ENCODE assay signal across 16 mouse cellular contexts in the genomic region with DNA sequence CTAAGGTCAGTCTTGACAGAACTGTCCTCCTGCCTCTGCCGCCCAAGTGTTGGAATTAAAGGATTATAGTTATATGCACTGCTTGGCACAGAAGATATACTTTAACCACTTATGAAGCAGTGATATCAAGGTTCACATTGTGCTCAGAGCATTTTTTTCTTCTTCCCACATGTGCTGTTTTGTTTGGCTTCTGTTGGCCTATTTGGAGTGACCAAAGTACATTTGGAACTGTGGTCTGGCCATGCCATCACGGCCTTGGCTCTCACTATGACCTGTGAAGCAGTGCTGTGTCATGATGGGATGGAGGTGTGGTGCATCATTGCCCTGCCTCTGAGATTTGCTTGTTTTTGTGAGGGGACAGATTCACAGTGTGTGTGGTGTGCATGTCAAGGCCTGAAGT. TPM values are rescaled to one million over a fixed set of nuclear protein-coding genes. Genes with fewer than 3 reads are reported as not detected.
DNase-seq lines count a peak whose midpoint lies in the region; ATAC-seq and TF ChIP-seq lines count a peak whose summit lies in the region.
"Had no signal": no experiment of that assay in that cellular context is flagged by ENCODE, and none has a peak within 500 bp of the region (broad histone marks: within the 10 kb centered on the region; RNA-seq: fewer than 3 reads in every experiment).

No protein-coding gene starts in this region.

- H3K4me2 ChIP-seq in kidney, embryonic 15.5 days, result no peak overlapping the region
- H3K4me2 ChIP-seq in midbrain, embryonic 13.5 days (replicated peaks), result no peak overlapping the region
- H3K4me2 ChIP-seq: forebrain, embryonic 12.5 days; midbrain, embryonic 11.5 days had no signal

- H3K9me3 ChIP-seq in kidney, embryonic 15.5 days (replicated peaks), result no peaks in the 10 kb centered on the region
- H3K9me3 ChIP-seq in midbrain, embryonic 13.5 days, result no peaks in the 10 kb centered on the region
- H3K9me3 ChIP-seq: embryonic facial prominence, embryonic 10.5 days; forebrain, embryonic 12.5 days had no signal

- no peak overlapping the region for H3K9ac ChIP-seq in kidney, embryonic 15.5 days
- H3K9ac ChIP-seq in midbrain, embryonic 13.5 days (replicated peaks), result no peak overlapping the region
- H3K9ac ChIP-seq: forebrain, embryonic 12.5 days had no signal

- H3K27ac ChIP-seq in gastrocnemius, adult 2 months, result peak overlapping the region; percentile 24; the same call in 1 of the 2 replicates
- H3K27ac ChIP-seq in kidney, embryonic 15.5 days, result no peak overlapping the region
- no peak overlapping the region for H3K27ac ChIP-seq in midbrain, embryonic 13.5 days
- H3K27ac ChIP-seq: embryonic facial prominence, embryonic 10.5 days; forebrain, embryonic 12.5 days; hindbrain, postnatal 0 days had no signal

- TF ChIP-seq CTCF in gastrocnemius, adult 2 months (IDR thresholded peaks at IDR 0.05), result no peak

- intact Hi-C loops in gastrocnemius, adult 2 months (cut with DNase I), result no loop called here

- H3K4me1 ChIP-seq in kidney, embryonic 15.5 days, result peaks cover 3% of the 10 kb centered on the region; the same call in 1 of the 2 replicates
- H3K4me1 ChIP-seq in midbrain, embryonic 13.5 days (replicated peaks), result 0 out of 2 replicates have a peak, but pooled peaks cover 3% of the 10 kb centered on the region
- H3K4me1 ChIP-seq: forebrain, embryonic 12.5 days had no signal

- no peaks in the 10 kb centered on the region for H3K27me3 ChIP-seq in kidney, embryonic 15.5 days
- no peaks in the 10 kb centered on the region for H3K27me3 ChIP-seq in midbrain, embryonic 13.5 days
- H3K27me3 ChIP-seq: forebrain, embryonic 12.5 days had no signal

- H3K4me3 ChIP-seq in gastrocnemius, adult 2 months, result no peak overlapping the region
- H3K4me3 ChIP-seq in kidney, embryonic 15.5 days (replicated peaks), result no peak overlapping the region
- H3K4me3 ChIP-seq in midbrain, embryonic 13.5 days (replicated peaks), result no peak overlapping the region
- H3K4me3 ChIP-seq: embryonic facial prominence, embryonic 10.5 days; forebrain, embryonic 12.5 days had no signal

- no peak; the same call in 1 of the 2 replicates for ATAC-seq in kidney, embryonic 15.5 days (replicated peaks; ENCODE audit: low FRiP score)
- no peak for ATAC-seq in midbrain, embryonic 13.5 days
- ATAC-seq: hindbrain, postnatal 0 days had no signal

- peak; percentile 24 for DNase-seq in gastrocnemius, adult 2 months
- no peak for DNase-seq in gastrocnemius, postnatal 25 days
- DNase-seq in kidney, adult 18-20 months, result peak; percentile 50
- DNase-seq in adipocyte (ENCODE audit: low spot score), result peak; percentile 37
- peak; percentile 64 to 76 for DNase-seq in kidney, postnatal 36 days
- no peak for DNase-seq in right cerebral cortex, postnatal 4 days
- DNase-seq: cerebellum, adult 9-10 months; gastrocnemius, postnatal 10 days; left cerebral cortex, postnatal 4 days; thymus, postnatal 25 days had no signal

- H3K36me3 ChIP-seq in kidney, embryonic 15.5 days, result peaks cover 39% of the 10 kb centered on the region
- peaks cover 9% of the 10 kb centered on the region; the same call in 1 of the 2 replicates for H3K36me3 ChIP-seq in midbrain, embryonic 13.5 days

- WGBS in kidney, embryonic 15.5 days, result 83% methylated on average over 2 of the region's 2 CpGs
- WGBS in midbrain, embryonic 13.5 days, result 93% methylated on average over 2 of the region's 2 CpGs

RNA-seq across cellular contexts. Expression of a gene that starts 30.6 kb away (rescaled TPM):
- total RNA-seq in gastrocnemius, adult 2 months (2021), result under 1 TPM; 0.61 to 0.81 TPM
- 1 to 10 TPM in 1 of 2 experiments, under 1 TPM in 1; 0.94 to 2.5 TPM for total RNA-seq in gastrocnemius, postnatal 25 days (2021)
- polyA plus RNA-seq in kidney, embryonic 15.5 days (2015; fragmentation: Nextera tagmentation; extraction: Ambion mirVana), result 14.3 and 15.4 TPM in 2 replicates
- polyA plus RNA-seq in midbrain, embryonic 13.5 days (2015; fragmentation: Nextera tagmentation; extraction: Ambion mirVana), result 17.8 and 43.0 TPM in 2 replicates

Comparison
In these comparisons a context has a peak if more than half of its experiments do, and no peak if none do; other contexts are left out.
1. DNase-seq: peak in gastrocnemius, adult 2 months (single experiment), kidney, adult 18-20 months (single experiment), adipocyte (single experiment) and kidney, postnatal 36 days (2 of 2); none in gastrocnemius, postnatal 25 days (single experiment) and right cerebral cortex, postnatal 4 days (single experiment).